Mouse (Mus musculus) adrenal gland, postnatal 36 days (tissue): ENCODE measurements around the gene Tbc1d4. TPM values are rescaled to one million over a fixed set of nuclear protein-coding genes. Genes with fewer than 3 reads are reported as not detected.

Source experiments
- DNase-seq, 2 experiments: peaks; one replicate each; pipeline ENCODE4 v3.0.0; 2021; ENCODE audit warnings: mixed read lengths in 1 of 2
- total RNA-seq, 2 experiments: library from RNA; stranded (reverse); gene quantifications; 2 replicates each; pipeline ENCODE4 v1.2.3; 2021

Tbc1d4 gene
- total RNA-seq, 2 experiments from 2014 or later: 43.4 to 84.5 TPM

DNA sequence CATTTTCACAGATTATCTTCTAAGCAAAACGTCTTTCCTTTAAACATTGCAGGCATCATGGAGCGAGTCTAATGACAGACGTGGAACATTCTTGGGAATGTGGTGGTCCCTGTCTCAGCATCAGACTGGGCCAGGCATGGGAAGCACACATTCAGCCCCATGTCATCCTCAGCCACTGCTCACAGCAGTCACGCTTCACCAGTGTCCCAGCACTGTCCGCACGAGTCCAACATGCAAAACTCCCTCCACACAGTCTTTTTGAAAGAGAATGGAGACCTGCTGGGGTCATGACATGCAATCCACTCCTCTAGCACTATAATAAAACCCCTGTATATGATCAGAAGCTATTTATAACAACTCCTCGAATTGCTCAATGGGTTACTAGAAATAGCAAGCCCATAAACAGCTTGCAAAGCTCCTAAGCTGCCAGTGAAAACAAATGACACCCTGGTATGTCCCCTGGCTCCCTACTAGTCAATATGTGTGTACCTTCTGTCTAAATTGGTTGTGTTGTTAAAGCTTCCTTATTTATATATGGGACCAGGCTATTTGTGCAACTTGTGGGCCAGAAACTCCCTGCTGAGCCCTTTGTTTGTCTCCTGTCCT lies 76.8 kb downstream of the Tbc1d4 start:
- DNase-seq: no peak

DNA sequence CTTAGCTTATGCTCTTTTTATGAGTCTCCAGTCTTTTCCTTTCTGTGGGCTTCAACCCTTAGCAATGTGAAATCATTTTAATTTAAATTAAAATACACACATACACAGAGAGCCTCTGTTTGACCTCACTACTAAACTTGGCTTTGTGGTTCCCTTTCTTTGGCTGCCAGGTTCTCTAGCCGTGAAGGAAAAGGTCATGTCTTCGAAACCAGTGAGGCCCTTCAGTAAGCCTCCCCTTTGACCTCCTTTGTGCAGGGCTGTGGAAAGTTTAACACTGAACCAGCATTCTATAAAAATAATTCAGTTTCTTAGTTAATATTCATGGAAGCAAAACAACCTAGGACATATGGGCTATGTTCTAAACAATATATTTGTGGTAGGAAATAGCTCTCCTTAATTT lies 78.5 kb downstream of the Tbc1d4 start:
- peak in 1 of 2 experiments; percentile 12 for DNase-seq

DNA sequence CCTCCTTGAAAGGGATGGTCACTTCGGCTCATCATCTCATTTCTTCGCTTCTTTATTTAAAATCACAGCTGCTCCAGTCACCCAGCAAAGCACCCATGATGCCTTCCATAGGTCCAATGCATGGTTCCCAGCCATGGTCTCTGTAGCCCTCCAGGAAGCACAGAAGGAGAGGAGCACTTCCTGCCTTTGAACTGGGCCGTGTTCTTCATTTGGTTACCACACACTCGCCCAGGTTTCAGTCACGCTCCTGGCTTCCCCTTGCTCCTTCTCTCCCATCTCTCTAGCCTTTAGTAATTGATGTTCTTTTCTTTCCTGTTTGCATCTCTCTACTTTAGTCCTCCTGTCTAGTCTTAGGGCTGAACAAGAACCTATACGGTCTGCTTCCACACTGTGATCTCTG lies 79.8 kb downstream of the Tbc1d4 start:
- DNase-seq: no peak

GRCm38 (mm10) chr14:101527420-101527996 lies 81.5 kb downstream of the Tbc1d4 start:
- peak in 1 of 2 experiments; percentile 19 for DNase-seq

GRCm38 (mm10) chr14:101526478-101526877 lies 82.5 kb downstream of the Tbc1d4 start:
- DNase-seq: no peak

DNA sequence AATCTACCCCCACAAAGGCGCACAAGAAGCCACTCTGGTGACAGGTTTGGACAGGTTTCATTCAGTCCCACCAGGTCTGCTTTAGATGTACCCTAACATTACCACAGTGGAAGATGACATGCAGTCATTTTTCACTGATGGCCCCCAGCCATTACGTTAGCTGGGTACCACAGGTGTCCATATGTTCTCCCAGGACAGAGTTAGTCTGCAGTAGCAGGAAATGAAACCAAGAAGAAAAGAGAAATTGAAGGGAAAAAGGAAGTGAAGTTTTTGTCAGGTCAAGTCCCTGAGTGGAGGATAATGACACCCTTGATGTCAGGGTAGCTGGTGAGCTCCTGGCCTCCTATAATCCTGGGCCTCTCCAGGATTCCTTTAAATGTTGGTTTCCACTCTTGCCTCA lies 89.0 kb downstream of the Tbc1d4 start:
- DNase-seq: no peak

DNA sequence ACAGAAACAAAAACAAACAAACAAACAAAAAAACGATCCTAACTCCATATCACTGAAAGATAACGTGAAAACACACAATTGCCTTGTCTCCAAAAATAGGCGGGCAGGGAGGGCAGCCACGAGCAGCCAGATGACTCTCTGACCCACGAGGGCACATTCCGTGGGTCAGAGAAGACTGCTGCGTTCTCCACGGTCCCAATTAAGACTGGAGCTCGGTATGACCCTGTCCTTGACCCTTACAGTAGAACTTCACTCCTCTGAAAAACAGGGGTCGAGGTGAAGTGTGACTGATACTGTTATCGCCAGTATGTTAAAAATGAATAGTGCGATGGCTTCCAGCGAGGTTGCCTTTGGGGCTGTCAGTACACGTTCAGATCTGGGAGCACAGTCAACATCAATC lies 90.7 kb downstream of the Tbc1d4 start:
- peak; percentile 27 to 44 for DNase-seq

DNA sequence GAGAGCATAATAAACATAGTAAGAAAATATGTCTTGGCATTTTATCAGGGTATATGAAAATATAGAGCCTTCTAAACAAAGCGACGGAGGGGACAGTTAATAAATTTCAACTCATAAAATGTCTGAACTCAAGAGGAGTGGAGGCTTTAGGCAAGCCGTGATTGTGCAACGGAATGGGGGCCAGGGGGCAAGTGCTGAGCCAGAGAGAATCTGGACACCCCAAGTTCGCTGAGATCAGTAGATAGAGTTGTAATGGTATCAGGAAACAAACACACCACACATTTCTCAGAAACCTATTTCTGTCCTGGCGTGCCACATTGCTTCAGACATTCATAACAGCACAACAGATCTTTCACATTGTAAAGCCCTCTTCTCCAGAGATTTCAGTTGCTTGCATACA lies 91.2 kb downstream of the Tbc1d4 start:
- DNase-seq: peak in 1 of 2 experiments; percentile 44

DNA sequence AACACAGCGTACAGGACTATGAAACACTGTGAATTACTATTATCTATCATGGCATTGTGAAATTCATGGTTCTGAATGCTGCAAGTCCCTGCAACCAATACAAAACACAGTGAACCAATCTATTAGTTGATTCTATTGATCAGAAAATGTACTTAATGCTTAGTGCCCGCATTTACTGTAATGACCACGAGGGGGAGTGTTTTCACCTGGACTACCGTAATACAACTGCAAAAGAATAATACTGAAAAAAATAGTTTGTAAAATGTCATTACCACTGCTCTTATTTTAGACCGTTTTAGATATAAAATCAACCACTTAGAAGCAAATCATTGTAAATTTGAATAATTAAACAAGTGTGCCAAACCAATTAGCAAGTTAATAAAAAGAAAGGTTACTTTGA lies 91.7 kb downstream of the Tbc1d4 start:
- peak; percentile 38 to 50 for DNase-seq

GRCm38 (mm10) chr14:101516864-101517263 lies 92.1 kb downstream of the Tbc1d4 start:
- DNase-seq: no peak

GRCm38 (mm10) chr14:101516031-101516430 lies 93.0 kb downstream of the Tbc1d4 start:
- no peak for DNase-seq

DNA sequence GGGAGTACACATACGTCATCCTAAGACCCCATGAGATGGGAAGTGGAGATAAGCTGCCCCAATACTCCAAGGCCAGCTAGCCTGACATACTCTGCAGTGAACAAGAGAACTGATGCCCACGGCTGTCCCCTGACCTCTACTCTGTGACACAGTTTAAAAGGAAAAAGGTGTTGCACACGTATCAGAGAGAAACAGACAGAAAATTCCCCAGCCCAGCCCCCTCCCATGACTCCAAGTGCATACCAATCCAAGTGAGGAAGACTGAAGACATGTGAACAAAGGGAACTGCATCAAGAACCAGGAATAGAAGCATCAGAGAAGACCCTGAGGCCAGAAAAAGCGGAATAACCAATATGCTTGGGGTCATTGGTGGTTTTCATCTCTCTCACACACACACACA lies 93.7 kb downstream of the Tbc1d4 start:
- DNase-seq: no peak

DNA sequence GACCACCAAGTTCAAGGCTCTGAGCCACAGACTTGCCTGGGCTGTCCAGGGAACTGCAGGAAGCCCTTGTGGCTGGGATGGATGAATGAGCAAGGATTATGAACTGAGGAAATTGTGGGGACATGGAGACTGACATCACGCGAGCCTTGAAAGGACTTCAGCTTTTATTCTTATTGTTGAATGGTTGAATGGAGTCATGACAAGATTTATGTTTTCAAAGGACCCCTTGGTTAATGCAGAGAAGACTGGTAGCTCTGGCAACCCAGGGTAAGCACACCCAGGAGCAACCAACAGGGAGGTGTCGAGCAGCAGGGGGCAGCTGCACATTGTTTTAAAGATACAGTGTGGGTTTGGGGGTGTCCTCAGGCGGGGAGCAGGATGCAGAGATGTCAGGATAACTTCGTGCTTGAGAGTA lies 94.4 kb downstream of the Tbc1d4 start:
- DNase-seq: no peak

DNA sequence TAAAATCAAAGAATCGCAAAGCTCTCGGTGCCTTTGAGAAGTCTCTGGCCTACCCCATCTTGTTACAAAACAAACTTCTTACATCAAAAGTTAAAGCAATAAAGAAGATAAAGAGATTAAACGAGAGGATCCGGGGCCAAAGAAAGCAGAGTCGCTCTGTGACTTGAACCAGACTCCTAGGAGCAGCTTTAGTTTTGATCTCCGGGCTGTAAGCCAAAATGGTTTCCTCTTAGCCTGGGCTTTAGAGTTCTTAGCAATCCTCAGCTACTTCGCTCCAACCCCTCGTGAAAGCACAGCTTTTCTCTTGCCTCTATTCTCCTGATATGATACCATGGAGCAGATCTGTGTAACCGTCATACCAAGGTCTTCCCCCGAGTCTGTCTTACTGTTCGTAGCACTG lies 95.8 kb downstream of the Tbc1d4 start:
- peak in 1 of 2 experiments; percentile 25 for DNase-seq

- no peak for DNase-seq
Measured at GRCm38 (mm10) chr14:101511410-101511809, 97.6 kb downstream of the Tbc1d4 start.

GRCm38 (mm10) chr14:101510540-101511313 lies 98.3 kb downstream of the Tbc1d4 start:
- DNase-seq: no peak

DNA sequence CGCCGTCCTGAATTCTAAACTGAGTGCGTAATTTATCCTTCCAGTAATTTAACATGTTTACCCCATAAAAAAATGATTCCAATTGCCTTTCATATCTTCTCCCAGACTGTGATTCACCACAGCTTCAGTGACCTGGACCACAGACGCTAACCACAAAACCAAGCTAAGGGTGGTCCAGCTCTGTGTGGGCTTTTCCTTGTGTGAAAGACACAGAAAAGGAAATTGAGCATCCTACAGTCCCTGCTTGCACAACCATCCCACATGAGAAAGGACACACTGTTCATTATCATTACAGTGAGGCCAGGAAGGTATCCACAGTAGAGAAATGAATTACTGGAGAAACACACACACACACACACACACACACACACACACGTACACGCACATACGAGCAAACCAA lies 99.2 kb downstream of the Tbc1d4 start:
- DNase-seq: no peak

DNA sequence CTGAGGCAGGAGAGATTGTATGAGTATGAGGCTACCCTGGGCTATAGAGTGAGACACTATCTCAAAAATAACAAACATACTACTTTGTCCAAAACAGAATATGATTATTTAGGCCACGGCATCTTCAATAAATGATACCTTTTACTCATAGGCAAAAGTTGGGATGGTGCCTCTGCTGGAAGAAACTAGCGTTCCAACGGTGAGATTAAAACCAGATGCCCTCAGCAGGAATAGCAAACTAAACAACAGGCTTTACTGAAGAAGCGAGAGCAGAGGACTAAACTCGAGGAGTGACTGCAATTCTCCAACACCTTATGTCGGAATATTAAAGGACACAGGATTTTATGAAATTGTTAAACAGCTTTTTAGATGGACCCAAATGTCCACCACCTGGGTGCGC lies 101.0 kb downstream of the Tbc1d4 start:
- no peak for DNase-seq

- peak in 1 of 2 experiments; percentile 34 for DNase-seq
Measured at GRCm38 (mm10) chr14:101507146-101507545, 101.8 kb downstream of the Tbc1d4 start.

DNA sequence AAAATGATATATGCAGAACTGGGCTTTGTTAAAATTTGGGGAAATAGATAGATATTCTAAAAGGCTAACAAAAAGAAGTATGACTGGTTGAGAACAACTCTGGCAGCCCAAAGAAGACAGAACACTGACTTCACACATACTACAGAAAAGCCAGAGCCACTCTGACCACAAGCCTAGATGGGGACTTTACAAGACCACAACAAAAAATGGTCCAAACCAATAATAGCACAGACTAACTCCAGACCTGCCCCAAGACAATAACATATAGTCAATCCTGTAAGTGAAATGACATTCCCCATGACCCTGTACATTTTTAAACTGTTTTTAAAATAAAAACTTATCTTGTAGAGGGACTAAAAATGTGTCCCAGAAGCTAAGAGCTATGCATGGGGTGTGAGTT lies 103.2 kb downstream of the Tbc1d4 start:
- DNase-seq: no peak

- no peak for DNase-seq
Measured at GRCm38 (mm10) chr14:101504473-101505200, 104.4 kb downstream of the Tbc1d4 start.

GRCm38 (mm10) chr14:101503168-101503961 lies 105.6 kb downstream of the Tbc1d4 start:
- DNase-seq: no peak
